Mouse (Mus musculus) fat pad, adult 2 months (tissue): ENCODE results near the gene Plekhm1.

Experiments used
- DNase-seq: peaks from one replicate; pipeline ENCODE4 v3.0.0-alpha.2; 2011; ENCODE audit warnings: low read depth, low spot score; ENCODE audit errors: extremely low read depth

Plekhm1 gene

GRCm38 (mm10) chr11:103318042-103318441 is 94.4 kb downstream of the Plekhm1 start:
- DNase-seq: no peak

GRCm38 (mm10) chr11:103315379-103315778 is 97.1 kb downstream of the Plekhm1 start:
- DNase-seq: no peak

GRCm38 (mm10) chr11:103314736-103315374 is 97.6 kb downstream of the Plekhm1 start:
- no peak for DNase-seq
